Mouse (Mus musculus) neural tube, embryonic 13.5 days (tissue): ENCODE results near the gene Slc17a5. TPM values are rescaled to one million over a fixed set of nuclear protein-coding genes. Genes with fewer than 3 reads are reported as not detected.

Source experiments
- ATAC-seq: fragments of 200-750 bp; cut with Nextera tagmentation; 2 replicates; pipeline ENCODE4 v1.8.0; 2017; ENCODE audit warnings: low read depth, mild to moderate bottlenecking, moderate TSS enrichment, moderate library complexity
- H3K27ac ChIP-seq: fragments of 300-500 bp; sonication (generic); replicated peaks from 2 replicates; pipeline ENCODE4 v1.5.1; 2015; ENCODE audit warnings: moderate library complexity, mild to moderate bottlenecking, inconsistent platforms
- H3K27me3 ChIP-seq: fragments of 300-500 bp; sonication (generic); 2 replicates; pipeline ENCODE4 v1.6.1; 2015; ENCODE audit warnings: mild to moderate bottlenecking, inconsistent platforms
- H3K36me3 ChIP-seq: fragments of 300-500 bp; sonication (generic); 2 replicates; pipeline ENCODE4 v1.6.1; 2015; ENCODE audit warnings: mild to moderate bottlenecking, inconsistent platforms
- H3K4me1 ChIP-seq: fragments of 300-500 bp; sonication (generic); replicated peaks from 2 replicates; pipeline ENCODE4 v1.6.1; 2015; ENCODE audit warnings: inconsistent platforms
- H3K4me2 ChIP-seq: fragments of 300-500 bp; sonication (generic); 2 replicates; pipeline ENCODE4 v1.6.1; 2015; ENCODE audit warnings: inconsistent platforms, mild to moderate bottlenecking, moderate library complexity
- H3K4me3 ChIP-seq: fragments of 300-500 bp; sonication (generic); 2 replicates; pipeline ENCODE4 v1.5.1; 2015; ENCODE audit warnings: mild to moderate bottlenecking, inconsistent platforms
- H3K9ac ChIP-seq: fragments of 300-500 bp; sonication (generic); 2 replicates; pipeline ENCODE4 v1.6.1; 2015; ENCODE audit warnings: moderate library complexity, mild to moderate bottlenecking, inconsistent platforms
- H3K9me3 ChIP-seq: fragments of 300-500 bp; sonication (generic); 2 replicates; pipeline ENCODE4 v1.6.1; 2016; ENCODE audit warnings: inconsistent platforms
- WGBS: fragments of 180-500 bp; shearing (Covaris S2); methylation state at CpG from one replicate; pipeline ENCODE4 v1.1.7; 2015; 5-methylcytosine and 5-hydroxymethylcytosine counted together
- polyA plus RNA-seq: library from polyadenylated mRNA; unstranded; fragments of >200 nt; fragmentation: Nextera tagmentation; extraction: Ambion mirVana; gene quantifications from 2 replicates; pipeline ENCODE4 v1.2.1, GENCODE M21; 2015

Gene Slc17a5
- polyA plus RNA-seq, 1 experiment from 2014 or later, result 15.6 TPM

GRCm38 (mm10) chr9:78551761-78552160, 36.1 kb downstream of the Slc17a5 start:
- H3K4me1 ChIP-seq, result no peaks in the 10 kb centered on the region
- H3K27me3 ChIP-seq, result no peaks in the 10 kb centered on the region
- H3K4me2 ChIP-seq, result no peak overlapping the region
- H3K27ac ChIP-seq, result no peak overlapping the region
- no peak overlapping the region for H3K4me3 ChIP-seq
- ATAC-seq, result no peak
- 87% methylated on average over 4 of the region's 4 CpGs for WGBS
- H3K36me3 ChIP-seq, result peaks cover 26% of the 10 kb centered on the region
- no peak overlapping the region for H3K9ac ChIP-seq
- H3K9me3 ChIP-seq, result no peaks in the 10 kb centered on the region

- no peak for ATAC-seq
- no peaks in the 10 kb centered on the region for H3K27me3 ChIP-seq
- H3K4me3 ChIP-seq, result no peak overlapping the region
- no peaks in the 10 kb centered on the region for H3K4me1 ChIP-seq
- no peaks in the 10 kb centered on the region for H3K9me3 ChIP-seq
- H3K36me3 ChIP-seq, result peaks cover 26% of the 10 kb centered on the region
- H3K9ac ChIP-seq, result no peak overlapping the region
- no peak overlapping the region for H3K4me2 ChIP-seq
- WGBS, result 87% methylated on average over 12 of the region's 12 CpGs
- H3K27ac ChIP-seq, result no peak overlapping the region
Observed at GRCm38 (mm10) chr9:78547742-78548141, 40.1 kb downstream of the Slc17a5 start.

- WGBS, result 74% methylated on average over 7 of the region's 7 CpGs
- H3K4me3 ChIP-seq, result no peak overlapping the region
- no peak overlapping the region for H3K9ac ChIP-seq
- no peak overlapping the region for H3K27ac ChIP-seq
- H3K27me3 ChIP-seq, result no peaks in the 10 kb centered on the region
- H3K36me3 ChIP-seq, result peaks cover 18% of the 10 kb centered on the region
- ATAC-seq, result no peak
- no peaks in the 10 kb centered on the region for H3K4me1 ChIP-seq
- no peaks in the 10 kb centered on the region for H3K9me3 ChIP-seq
- no peak overlapping the region for H3K4me2 ChIP-seq
Observed at GRCm38 (mm10) chr9:78546944-78547343, 40.9 kb downstream of the Slc17a5 start.

- no peak for ATAC-seq
- H3K4me2 ChIP-seq, result no peak overlapping the region
- H3K4me3 ChIP-seq, result no peak overlapping the region
- H3K27me3 ChIP-seq, result no peaks in the 10 kb centered on the region
- no peak overlapping the region for H3K9ac ChIP-seq
- no peaks in the 10 kb centered on the region for H3K4me1 ChIP-seq
- peaks cover 8% of the 10 kb centered on the region; the same call in 1 of the 2 replicates for H3K36me3 ChIP-seq
- H3K9me3 ChIP-seq, result no peaks in the 10 kb centered on the region
- no peak overlapping the region for H3K27ac ChIP-seq
- WGBS, result 97% methylated on average over 14 of the region's 14 CpGs
Observed at GRCm38 (mm10) chr9:78541758-78542157, 46.1 kb downstream of the Slc17a5 start.

GRCm38 (mm10) chr9:78538421-78538820, 49.4 kb downstream of the Slc17a5 start:
- Histone ChIP-seq H3K4me1 (no peaks in the 10 kb centered on the region), H3K27ac (no peak overlapping the region), H3K4me3 (no peak overlapping the region), H3K9ac (no peak overlapping the region), H3K4me2 (no peak overlapping the region), H3K9me3 (no peaks in the 10 kb centered on the region), H3K36me3 (peaks cover 11% of the 10 kb centered on the region), H3K27me3 (no peaks in the 10 kb centered on the region)
- ATAC-seq, result no peak
- 72% methylated on average over 6 of the region's 6 CpGs for WGBS

GRCm38 (mm10) chr9:78537154-78537873, 50.5 kb downstream of the Slc17a5 start:
- no peaks in the 10 kb centered on the region for H3K9me3 ChIP-seq
- peaks cover 11% of the 10 kb centered on the region for H3K36me3 ChIP-seq
- no peaks in the 10 kb centered on the region for H3K4me1 ChIP-seq
- WGBS, result 84% methylated on average over 9 of the region's 9 CpGs
- no peaks in the 10 kb centered on the region for H3K27me3 ChIP-seq
- no peak overlapping the region for H3K4me2 ChIP-seq
- no peak overlapping the region for H3K4me3 ChIP-seq
- no peak overlapping the region for H3K27ac ChIP-seq
- no peak for ATAC-seq
- no peak overlapping the region for H3K9ac ChIP-seq

GRCm38 (mm10) chr9:78534606-78535005, 53.2 kb downstream of the Slc17a5 start:
- H3K27me3 ChIP-seq, result no peaks in the 10 kb centered on the region
- WGBS, result 92% methylated on average over 7 of the region's 7 CpGs
- no peaks in the 10 kb centered on the region for H3K4me1 ChIP-seq
- no peak for ATAC-seq
- H3K4me2 ChIP-seq, result no peak overlapping the region
- H3K9me3 ChIP-seq, result no peaks in the 10 kb centered on the region
- H3K4me3 ChIP-seq, result no peak overlapping the region
- H3K9ac ChIP-seq, result no peak overlapping the region
- no peak overlapping the region for H3K27ac ChIP-seq
- H3K36me3 ChIP-seq, result peaks cover 7% of the 10 kb centered on the region

- Histone ChIP-seq H3K9me3 (no peaks in the 10 kb centered on the region), H3K27ac (no peak overlapping the region), H3K9ac (no peak overlapping the region), H3K27me3 (no peaks in the 10 kb centered on the region), H3K36me3 (peaks cover 7% of the 10 kb centered on the region; the same call in 1 of the 2 replicates), H3K4me1 (no peaks in the 10 kb centered on the region), H3K4me3 (no peak overlapping the region), H3K4me2 (no peak overlapping the region)
- no peak for ATAC-seq
- 88% methylated on average over 18 of the region's 18 CpGs for WGBS
Observed at GRCm38 (mm10) chr9:78533296-78533935, 54.4 kb downstream of the Slc17a5 start.

- Histone ChIP-seq H3K36me3 (peaks cover 7% of the 10 kb centered on the region; the same call in 1 of the 2 replicates), H3K9me3 (no peaks in the 10 kb centered on the region), H3K27ac (no peak overlapping the region), H3K9ac (no peak overlapping the region), H3K4me1 (peaks cover 4% of the 10 kb centered on the region), H3K4me3 (no peak overlapping the region), H3K4me2 (no peak overlapping the region), H3K27me3 (no peaks in the 10 kb centered on the region)
- 59% methylated on average over 9 of the region's 9 CpGs for WGBS
- ATAC-seq, result no peak
Observed at GRCm38 (mm10) chr9:78532341-78532819, 55.5 kb downstream of the Slc17a5 start.

- Histone ChIP-seq H3K4me2 (no peak overlapping the region), H3K4me3 (no peak overlapping the region), H3K4me1 (peaks cover 4% of the 10 kb centered on the region), H3K9me3 (no peaks in the 10 kb centered on the region), H3K27ac (no peak overlapping the region), H3K9ac (no peak overlapping the region), H3K27me3 (no peaks in the 10 kb centered on the region), H3K36me3 (peaks cover 7% of the 10 kb centered on the region; the same call in 1 of the 2 replicates)
- 58% methylated on average over 5 of the region's 5 CpGs for WGBS
- no peak for ATAC-seq
Observed at GRCm38 (mm10) chr9:78531816-78532215, 56.0 kb downstream of the Slc17a5 start.

- Histone ChIP-seq H3K4me2 (peak overlapping the region; percentile 81), H3K9me3 (no peaks in the 10 kb centered on the region), H3K27ac (peak overlapping the region; percentile 83), H3K4me3 (peak overlapping the region; percentile 50), H3K9ac (peak overlapping the region; percentile 73), H3K36me3 (no peaks in the 10 kb centered on the region), H3K27me3 (no peaks in the 10 kb centered on the region), H3K4me1 (peaks cover 4% of the 10 kb centered on the region)
- under 1% methylated on average over 16 of the region's 16 CpGs for WGBS
- peak; percentile 62 for ATAC-seq
Observed at GRCm38 (mm10) chr9:78527767-78528381, 60.0 kb downstream of the Slc17a5 start.

- 1% methylated on average over 24 of the region's 24 CpGs for WGBS
- ATAC-seq, result peak; percentile 87
Observed at GRCm38 (mm10) chr9:78527301-78527761, 60.5 kb downstream of the Slc17a5 start.

More at GRCm38 (mm10) chr9:78527301-78527761, 60.5 kb downstream of the Slc17a5 start:
- peak overlapping the region; percentile 81 for H3K4me2 ChIP-seq
- H3K27me3 ChIP-seq, result no peaks in the 10 kb centered on the region
- H3K4me3 ChIP-seq, result peak overlapping the region; percentile 50
- H3K4me1 ChIP-seq, result peaks cover 4% of the 10 kb centered on the region
- no peaks in the 10 kb centered on the region for H3K36me3 ChIP-seq
- no peaks in the 10 kb centered on the region for H3K9me3 ChIP-seq
- H3K27ac ChIP-seq, result peak overlapping the region; percentile 83
- H3K9ac ChIP-seq, result peak overlapping the region; percentile 73
